Mouse (Mus musculus) intestine, embryonic 15.5 days (tissue): Measurements from ENCODE around the gene Srd5a3. TPM values are rescaled to one million over a fixed set of nuclear protein-coding genes. Genes with fewer than 3 reads are reported as not detected.
A peak's percentile ranks its signal among the peaks of the same experiment; 100 is the strongest.

Source experiments
- ATAC-seq: fragments of 200-750 bp; cut with Nextera tagmentation; 2 replicates; pipeline ENCODE4 v1.8.0; 2017; ENCODE audit warnings: moderate TSS enrichment, moderate library complexity
- H3K27ac ChIP-seq: fragments of 300-500 bp; sonication (generic); 2 replicates; pipeline ENCODE4 v1.5.1; 2015; ENCODE audit warnings: mild to moderate bottlenecking, inconsistent platforms
- H3K27me3 ChIP-seq: fragments of 300-500 bp; sonication (generic); replicated peaks from 2 replicates; pipeline ENCODE4 v1.6.1; 2015; ENCODE audit warnings: inconsistent platforms
- H3K36me3 ChIP-seq: fragments of 300-500 bp; sonication (generic); 2 replicates; pipeline ENCODE4 v1.6.1; 2015; ENCODE audit warnings: inconsistent platforms
- H3K4me1 ChIP-seq: fragments of 300-500 bp; sonication (generic); replicated peaks from 2 replicates; pipeline ENCODE4 v1.6.1; 2015; ENCODE audit warnings: inconsistent platforms
- H3K4me2 ChIP-seq: fragments of 300-500 bp; sonication (generic); replicated peaks from 2 replicates; pipeline ENCODE4 v1.6.1; 2015; ENCODE audit warnings: mild to moderate bottlenecking, inconsistent platforms
- H3K4me3 ChIP-seq: fragments of 300-500 bp; sonication (generic); replicated peaks from 2 replicates; pipeline ENCODE4 v1.5.1; 2015; ENCODE audit warnings: inconsistent platforms
- H3K9ac ChIP-seq: fragments of 300-500 bp; sonication (generic); 2 replicates; pipeline ENCODE4 v1.6.1; 2015; ENCODE audit warnings: inconsistent platforms
- H3K9me3 ChIP-seq: fragments of 300-500 bp; sonication (generic); 2 replicates; pipeline ENCODE4 v1.6.1; 2016; ENCODE audit warnings: inconsistent platforms
- WGBS: fragments of 180-500 bp; shearing (Covaris S2); methylation state at CpG from one replicate; pipeline ENCODE4 v1.1.7; 2015; 5-methylcytosine and 5-hydroxymethylcytosine counted together
- polyA plus RNA-seq: library from polyadenylated mRNA; unstranded; fragments of >200 nt; fragmentation: Nextera tagmentation; extraction: Ambion mirVana; gene quantifications from 2 replicates; pipeline ENCODE4 v1.2.1, GENCODE M21; 2015

Srd5a3 gene
- polyA plus RNA-seq, 1 experiment from 2014 or later = 38.7 TPM

DNA sequence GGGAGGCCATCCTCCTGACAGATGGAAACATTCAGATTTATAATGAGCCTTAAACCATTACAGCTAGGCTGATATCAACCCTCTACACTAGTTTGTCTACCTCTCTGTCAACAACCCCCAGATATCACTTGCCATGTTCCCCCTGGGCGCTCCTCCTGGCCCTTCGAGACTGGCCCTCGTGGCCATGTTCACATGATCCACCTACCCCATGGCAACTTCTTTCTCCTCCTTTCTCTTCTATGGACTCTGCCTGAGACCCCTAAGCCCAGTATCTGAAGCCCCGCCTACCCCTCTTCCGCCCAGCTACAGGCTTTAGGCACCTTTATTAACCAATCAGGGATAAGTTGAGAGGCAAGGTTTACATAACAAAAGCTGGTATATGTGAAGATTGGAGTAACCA, 39.7 kb downstream of the Srd5a3 start:
- Histone ChIP-seq H3K27me3 (no peaks in the 10 kb centered on the region), H3K27ac (no peak overlapping the region), H3K36me3 (no peaks in the 10 kb centered on the region), H3K4me3 (no peak overlapping the region), H3K4me1 (peaks cover 10% of the 10 kb centered on the region; the same call in 1 of the 2 replicates), H3K9ac (no peak overlapping the region), H3K4me2 (no peak overlapping the region), H3K9me3 (no peaks in the 10 kb centered on the region)
- WGBS = 87% methylated on average over 5 of the region's 5 CpGs
- ATAC-seq = no peak

DNA sequence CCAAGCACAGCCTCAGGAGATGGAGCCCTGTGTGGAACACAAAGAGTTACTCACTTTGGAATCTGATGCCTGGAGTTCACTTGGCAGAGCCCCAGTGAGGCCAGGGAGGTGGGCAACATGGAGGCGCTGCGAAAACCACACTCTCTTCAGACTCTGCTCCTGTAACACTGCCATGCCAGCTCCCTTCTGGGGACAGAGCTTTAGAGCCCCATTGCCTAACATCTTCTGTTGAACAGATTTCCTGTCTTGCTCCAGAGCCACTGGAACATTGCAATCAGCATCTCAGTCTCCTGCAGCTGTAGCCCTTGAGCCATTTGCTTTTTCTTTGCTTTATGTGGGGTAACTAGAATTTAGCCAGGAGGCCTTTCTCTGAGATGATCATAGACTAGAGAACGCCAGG, 42.3 kb downstream of the Srd5a3 start:
- 54% methylated on average over 3 of the region's 3 CpGs for WGBS

GRCm38 (mm10) chr5:76183043-76183749, 43.1 kb downstream of the Srd5a3 start:
- H3K27ac ChIP-seq = peak overlapping the region; percentile 98
- WGBS = 40% methylated on average over 17 of the region's 17 CpGs

More for the DNA sequence above, 42.3 kb downstream of the Srd5a3 start:
- H3K36me3 ChIP-seq = no peaks in the 10 kb centered on the region
- H3K27ac ChIP-seq = no peak overlapping the region
- H3K9ac ChIP-seq = no peak overlapping the region
- no peak overlapping the region for H3K4me2 ChIP-seq
- H3K4me3 ChIP-seq = no peak overlapping the region
- no peaks in the 10 kb centered on the region for H3K27me3 ChIP-seq
- H3K4me1 ChIP-seq = peaks cover 14% of the 10 kb centered on the region
- ATAC-seq = no peak
- no peaks in the 10 kb centered on the region for H3K9me3 ChIP-seq

GRCm38 (mm10) chr5:76183750-76184261, 43.7 kb downstream of the Srd5a3 start, which contains the start of gene Tmem165:
Gene Tmem165 (plus strand): TSS chr5:76183880.
- ATAC-seq = peak; percentile 98
- under 1% methylated on average over 54 of the region's 62 CpGs for WGBS
- Histone ChIP-seq H3K27me3 (no peaks in the 10 kb centered on the region), H3K4me2 (peak within 1 kb of the TSS; percentile 72), H3K4me3 (peak within 1 kb of the TSS; percentile 99), H3K9ac (peak within 1 kb of the TSS; percentile 91), H3K36me3 (no peaks in the 10 kb centered on the region), H3K4me1 (peaks cover 14% of the 10 kb centered on the region), H3K9me3 (no peaks in the 10 kb centered on the region), H3K27ac (peak within 1 kb of the TSS; percentile 98)

More at GRCm38 (mm10) chr5:76183043-76183749, 43.1 kb downstream of the Srd5a3 start:
- peaks cover 14% of the 10 kb centered on the region for H3K4me1 ChIP-seq
- H3K36me3 ChIP-seq = no peaks in the 10 kb centered on the region
- H3K4me3 ChIP-seq = peak overlapping the region; percentile 99
- peak; percentile 73 for ATAC-seq
- H3K27me3 ChIP-seq = no peaks in the 10 kb centered on the region
- no peaks in the 10 kb centered on the region for H3K9me3 ChIP-seq
- H3K4me2 ChIP-seq = peak overlapping the region; percentile 72
- peak overlapping the region; percentile 91 for H3K9ac ChIP-seq

GRCm38 (mm10) chr5:76184286-76185080, 44.4 kb downstream of the Srd5a3 start:
- 4% methylated on average over 38 of the region's 38 CpGs for WGBS
- Histone ChIP-seq H3K4me3 (peak overlapping the region; percentile 99), H3K27me3 (no peaks in the 10 kb centered on the region), H3K4me1 (peaks cover 17% of the 10 kb centered on the region), H3K9ac (peak overlapping the region; percentile 91), H3K27ac (peak overlapping the region; percentile 98), H3K36me3 (no peaks in the 10 kb centered on the region), H3K9me3 (no peaks in the 10 kb centered on the region), H3K4me2 (peak overlapping the region; percentile 72)
- ATAC-seq = peak; percentile 90

GRCm38 (mm10) chr5:76187885-76188284, 47.8 kb downstream of the Srd5a3 start:
- H3K27me3 ChIP-seq = no peaks in the 10 kb centered on the region
- WGBS = 78% methylated on average over 5 of the region's 5 CpGs
- H3K4me2 ChIP-seq = no peak overlapping the region
- no peak overlapping the region for H3K27ac ChIP-seq
- no peak for ATAC-seq
- H3K4me3 ChIP-seq = no peak overlapping the region
- H3K9ac ChIP-seq = no peak overlapping the region
- H3K36me3 ChIP-seq = no peaks in the 10 kb centered on the region
- H3K9me3 ChIP-seq = no peaks in the 10 kb centered on the region
- H3K4me1 ChIP-seq = peaks cover 17% of the 10 kb centered on the region

DNA sequence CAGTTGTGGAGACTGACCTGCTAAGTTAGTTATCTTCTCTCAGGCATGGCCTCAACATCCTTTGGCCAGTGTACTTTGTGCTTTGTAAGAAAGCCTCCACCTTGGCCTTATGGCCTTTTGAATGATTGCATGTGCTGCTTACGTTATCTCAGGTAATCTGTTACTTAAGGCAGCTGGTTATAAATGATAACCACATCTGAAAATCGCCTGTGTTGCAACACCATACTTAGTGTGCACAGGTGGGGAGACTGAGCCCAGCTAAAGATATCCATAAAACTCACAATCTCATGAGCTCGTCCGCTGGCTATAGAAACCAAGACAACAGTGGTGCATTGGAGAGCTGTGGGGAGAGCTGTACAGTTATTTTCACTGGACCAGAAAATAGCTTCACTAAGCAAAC, 50.5 kb downstream of the Srd5a3 start:
- H3K36me3 ChIP-seq = no peaks in the 10 kb centered on the region
- peaks cover 6% of the 10 kb centered on the region for H3K4me1 ChIP-seq
- ATAC-seq = peak; percentile 76
- H3K4me2 ChIP-seq = no peak overlapping the region
- H3K27ac ChIP-seq = no peak overlapping the region
- no peak overlapping the region for H3K4me3 ChIP-seq
- no peaks in the 10 kb centered on the region for H3K9me3 ChIP-seq
- no peak overlapping the region for H3K9ac ChIP-seq
- no peaks in the 10 kb centered on the region for H3K27me3 ChIP-seq
- WGBS = 71% methylated on average over 4 of the region's 4 CpGs

- Histone ChIP-seq H3K4me3 (no peak overlapping the region), H3K4me2 (no peak overlapping the region), H3K27ac (no peak overlapping the region), H3K4me1 (peaks cover 3% of the 10 kb centered on the region; the same call in 1 of the 2 replicates), H3K36me3 (peaks cover 5% of the 10 kb centered on the region; the same call in 1 of the 2 replicates), H3K27me3 (no peaks in the 10 kb centered on the region), H3K9ac (no peak overlapping the region), H3K9me3 (no peaks in the 10 kb centered on the region)
- ATAC-seq = no peak
Observed at GRCm38 (mm10) chr5:76193075-76193474, 53.0 kb downstream of the Srd5a3 start.

DNA sequence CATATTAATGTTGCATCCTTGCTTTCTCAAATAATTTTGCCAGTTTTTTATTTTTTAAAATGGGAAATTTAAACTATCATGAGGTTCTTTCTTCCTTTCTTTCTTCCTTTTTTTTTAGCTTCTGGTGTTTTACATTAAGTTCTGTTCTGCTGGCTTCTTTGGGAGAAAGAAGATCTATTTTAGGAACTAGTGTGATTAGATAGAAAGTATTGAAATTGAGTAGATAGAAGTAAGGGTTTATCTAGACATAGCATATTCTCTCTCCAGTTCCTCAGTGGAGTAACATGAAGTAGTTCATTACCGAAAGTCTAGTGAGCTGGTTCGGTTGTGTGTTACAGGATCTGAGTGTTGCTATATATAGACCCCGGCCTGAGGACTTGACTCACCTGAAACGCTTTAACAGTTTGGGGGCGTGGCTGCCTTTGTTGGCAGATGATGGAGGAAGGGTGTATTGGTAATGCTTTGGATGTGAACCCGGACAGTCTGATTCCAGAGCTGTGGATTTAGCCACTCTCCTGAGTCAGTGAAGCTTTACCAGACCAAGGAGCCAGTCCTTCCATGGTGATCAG, 54.4 kb downstream of the Srd5a3 start:
- H3K9ac ChIP-seq = no peak overlapping the region
- H3K9me3 ChIP-seq = no peaks in the 10 kb centered on the region
- no peaks in the 10 kb centered on the region for H3K4me1 ChIP-seq
- H3K27me3 ChIP-seq = no peaks in the 10 kb centered on the region
- H3K36me3 ChIP-seq = peaks cover 7% of the 10 kb centered on the region
- no peak overlapping the region for H3K4me3 ChIP-seq
- H3K27ac ChIP-seq = no peak overlapping the region
- no peak overlapping the region for H3K4me2 ChIP-seq
- WGBS = 84% methylated on average over 6 of the region's 6 CpGs
- no peak for ATAC-seq

DNA sequence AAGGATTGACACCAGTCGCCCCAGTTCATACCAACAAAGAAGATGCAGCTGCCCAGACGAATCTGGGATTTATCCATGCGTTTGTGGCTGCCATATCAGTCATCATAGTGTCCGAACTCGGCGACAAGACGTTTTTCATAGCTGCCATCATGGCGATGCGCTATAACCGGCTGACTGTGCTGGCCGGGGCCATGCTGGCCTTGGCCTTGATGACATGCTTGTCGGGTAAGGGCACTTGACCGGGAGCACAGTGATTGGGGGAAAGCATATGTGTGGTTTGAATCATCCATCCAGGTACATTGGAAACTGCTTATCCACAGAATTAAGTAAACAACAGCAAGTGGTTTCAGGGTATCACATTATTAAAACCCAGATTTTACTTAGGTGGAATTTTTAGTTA, 59.3 kb downstream of the Srd5a3 start:
- Histone ChIP-seq H3K4me1 (no peaks in the 10 kb centered on the region), H3K4me2 (no peak overlapping the region), H3K36me3 (peaks cover 13% of the 10 kb centered on the region), H3K9me3 (no peaks in the 10 kb centered on the region), H3K27ac (no peak overlapping the region), H3K4me3 (no peak overlapping the region), H3K27me3 (no peaks in the 10 kb centered on the region), H3K9ac (no peak overlapping the region)
- WGBS = 93% methylated on average over 13 of the region's 13 CpGs
- ATAC-seq = no peak

- H3K27me3 ChIP-seq = no peaks in the 10 kb centered on the region
- H3K4me3 ChIP-seq = no peak overlapping the region
- 76% methylated on average over 3 of the region's 3 CpGs for WGBS
- ATAC-seq = no peak
- H3K36me3 ChIP-seq = peaks cover 21% of the 10 kb centered on the region
- no peak overlapping the region for H3K27ac ChIP-seq
- no peaks in the 10 kb centered on the region for H3K4me1 ChIP-seq
- no peak overlapping the region for H3K9ac ChIP-seq
- H3K9me3 ChIP-seq = no peaks in the 10 kb centered on the region
- no peak overlapping the region for H3K4me2 ChIP-seq
Observed at GRCm38 (mm10) chr5:76203171-76203570, 63.1 kb downstream of the Srd5a3 start.
